Mouse (Mus musculus) neural tube, embryonic 13.5 days (tissue): Measurements from ENCODE around the gene C77080. TPM values are rescaled to one million over a fixed set of nuclear protein-coding genes. Genes with fewer than 3 reads are reported as not detected.
A peak's percentile ranks its signal among the peaks of the same experiment; 100 is the strongest.

Experiments used
- ATAC-seq: fragments of 200-750 bp; cut with Nextera tagmentation; 2 replicates; pipeline ENCODE4 v1.8.0; 2017; ENCODE audit warnings: low read depth, mild to moderate bottlenecking, moderate TSS enrichment, moderate library complexity
- H3K27ac ChIP-seq: fragments of 300-500 bp; sonication (generic); replicated peaks from 2 replicates; pipeline ENCODE4 v1.5.1; 2015; ENCODE audit warnings: moderate library complexity, mild to moderate bottlenecking, inconsistent platforms
- H3K27me3 ChIP-seq: fragments of 300-500 bp; sonication (generic); 2 replicates; pipeline ENCODE4 v1.6.1; 2015; ENCODE audit warnings: mild to moderate bottlenecking, inconsistent platforms
- H3K36me3 ChIP-seq: fragments of 300-500 bp; sonication (generic); 2 replicates; pipeline ENCODE4 v1.6.1; 2015; ENCODE audit warnings: mild to moderate bottlenecking, inconsistent platforms
- H3K4me1 ChIP-seq: fragments of 300-500 bp; sonication (generic); replicated peaks from 2 replicates; pipeline ENCODE4 v1.6.1; 2015; ENCODE audit warnings: inconsistent platforms
- H3K4me2 ChIP-seq: fragments of 300-500 bp; sonication (generic); 2 replicates; pipeline ENCODE4 v1.6.1; 2015; ENCODE audit warnings: inconsistent platforms, mild to moderate bottlenecking, moderate library complexity
- H3K4me3 ChIP-seq: fragments of 300-500 bp; sonication (generic); 2 replicates; pipeline ENCODE4 v1.5.1; 2015; ENCODE audit warnings: mild to moderate bottlenecking, inconsistent platforms
- H3K9ac ChIP-seq: fragments of 300-500 bp; sonication (generic); 2 replicates; pipeline ENCODE4 v1.6.1; 2015; ENCODE audit warnings: moderate library complexity, mild to moderate bottlenecking, inconsistent platforms
- H3K9me3 ChIP-seq: fragments of 300-500 bp; sonication (generic); 2 replicates; pipeline ENCODE4 v1.6.1; 2016; ENCODE audit warnings: inconsistent platforms
- WGBS: fragments of 180-500 bp; shearing (Covaris S2); methylation state at CpG from one replicate; pipeline ENCODE4 v1.1.7; 2015; 5-methylcytosine and 5-hydroxymethylcytosine counted together
- polyA plus RNA-seq: library from polyadenylated mRNA; unstranded; fragments of >200 nt; fragmentation: Nextera tagmentation; extraction: Ambion mirVana; gene quantifications from 2 replicates; pipeline ENCODE4 v1.2.1, GENCODE M21; 2015

The C77080 gene
- polyA plus RNA-seq, 1 experiment from 2014 or later = 10.3 TPM

DNA sequence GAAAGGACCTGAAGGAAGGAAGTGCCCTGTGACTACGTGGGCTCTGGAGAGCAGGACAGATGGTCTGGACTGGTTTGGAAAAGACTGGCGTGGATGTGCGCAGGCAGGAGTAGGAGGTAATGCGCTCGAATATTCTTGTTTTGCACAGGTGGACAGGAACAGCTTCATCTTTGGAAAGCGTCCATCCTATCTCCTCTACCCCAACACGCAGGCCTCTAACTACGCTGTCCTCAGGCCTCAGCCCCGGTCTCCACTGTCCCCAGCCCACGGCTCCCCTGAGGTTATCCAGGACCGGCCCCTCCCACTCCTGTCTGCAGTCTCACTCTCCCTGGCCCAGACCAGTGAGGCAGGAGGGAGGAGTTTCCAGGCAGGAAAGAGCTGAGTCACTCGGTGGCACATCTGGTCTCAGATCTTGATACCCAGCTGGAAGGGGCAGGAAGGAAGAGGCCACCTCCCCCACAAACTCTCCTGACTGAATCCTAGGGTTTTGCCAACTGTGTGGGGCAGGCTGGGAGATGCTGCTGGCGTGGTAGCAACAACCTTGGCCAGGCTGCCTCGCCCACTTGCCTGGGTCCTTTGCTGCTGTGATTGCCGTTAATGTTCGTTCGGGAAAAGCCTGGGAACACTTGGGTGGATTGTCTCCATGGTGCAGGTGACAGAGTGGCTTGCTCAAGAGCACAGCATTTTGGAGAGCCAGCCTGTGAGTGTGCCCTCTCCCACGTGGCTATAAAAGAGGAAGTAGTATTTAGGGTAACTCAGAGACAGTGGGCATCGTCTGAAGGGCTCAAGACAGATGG lies 2.2 kb upstream of the C77080 start:
- Histone ChIP-seq H3K4me2 (no peak overlapping the region), H3K27me3 (no peaks in the 10 kb centered on the region), H3K27ac (peak overlapping the region; percentile 46; the same call in 1 of the 2 replicates), H3K4me3 (no peak overlapping the region), H3K9me3 (no peaks in the 10 kb centered on the region), H3K36me3 (no peaks in the 10 kb centered on the region), H3K9ac (no peak overlapping the region), H3K4me1 (peaks cover 16% of the 10 kb centered on the region)
- 41% methylated on average over 19 of the region's 19 CpGs for WGBS
- 0 out of 2 replicates have a peak, but pooled peaks have one; percentile 21 for ATAC-seq

DNA sequence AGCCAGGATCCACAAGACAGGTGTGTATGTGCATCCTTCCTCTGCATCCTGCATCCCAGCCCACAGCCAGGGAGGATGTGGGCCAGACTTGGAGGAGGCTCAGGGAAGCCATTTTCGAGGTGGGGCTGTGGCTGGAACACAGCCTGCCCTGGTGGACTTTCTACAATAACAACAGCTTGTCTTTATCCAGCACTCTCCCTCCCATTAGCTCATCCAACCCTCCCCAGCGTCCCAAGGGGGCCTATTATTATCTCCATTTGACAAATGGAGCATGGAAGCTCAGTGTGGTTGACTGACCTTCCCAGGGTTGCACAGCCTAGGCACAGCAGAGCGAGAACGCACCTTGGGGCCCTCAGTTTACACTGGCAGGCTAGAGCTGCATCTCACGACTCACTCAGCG lies 526 bp downstream of the C77080 start:
- H3K4me2 ChIP-seq = no peak overlapping the region
- H3K4me1 ChIP-seq = peaks cover 26% of the 10 kb centered on the region
- 15% methylated on average over 6 of the region's 6 CpGs for whole genome bisulfite sequencing
- no peaks in the 10 kb centered on the region for H3K36me3 ChIP-seq
- no peak for ATAC-seq
- H3K4me3 ChIP-seq = no peak overlapping the region
- no peaks in the 10 kb centered on the region for H3K9me3 ChIP-seq
- no peaks in the 10 kb centered on the region for H3K27me3 ChIP-seq
- peak overlapping the region; percentile 64 for H3K27ac ChIP-seq
- H3K9ac ChIP-seq = no peak overlapping the region

DNA sequence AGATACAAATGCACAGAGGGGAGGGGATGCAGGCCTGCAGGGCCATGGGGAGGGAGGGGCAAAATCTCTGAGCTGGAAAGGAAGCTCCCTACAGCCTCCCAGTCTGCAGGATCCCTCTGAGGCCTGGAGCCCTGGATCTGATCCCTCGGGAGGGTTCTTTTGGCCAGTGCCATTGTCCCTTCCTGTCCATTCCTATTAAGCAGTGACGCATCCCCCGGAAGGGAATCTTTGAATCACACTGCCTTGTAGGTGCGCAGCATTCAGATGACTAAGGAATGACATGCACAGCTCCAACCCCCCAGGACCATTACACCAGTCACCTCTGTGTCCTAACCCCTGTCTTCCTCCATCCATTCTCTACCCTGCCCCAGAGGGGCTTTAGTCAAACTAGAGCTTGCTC lies 2.1 kb downstream of the C77080 start:
- no peak overlapping the region for H3K9ac ChIP-seq
- ATAC-seq = no peak
- no peak overlapping the region for H3K4me2 ChIP-seq
- no peak overlapping the region for H3K4me3 ChIP-seq
- no peak overlapping the region for H3K27ac ChIP-seq
- WGBS = 69% methylated on average over 4 of the region's 4 CpGs
- no peaks in the 10 kb centered on the region for H3K36me3 ChIP-seq
- H3K4me1 ChIP-seq = peaks cover 26% of the 10 kb centered on the region
- no peaks in the 10 kb centered on the region for H3K27me3 ChIP-seq
- H3K9me3 ChIP-seq = no peaks in the 10 kb centered on the region

DNA sequence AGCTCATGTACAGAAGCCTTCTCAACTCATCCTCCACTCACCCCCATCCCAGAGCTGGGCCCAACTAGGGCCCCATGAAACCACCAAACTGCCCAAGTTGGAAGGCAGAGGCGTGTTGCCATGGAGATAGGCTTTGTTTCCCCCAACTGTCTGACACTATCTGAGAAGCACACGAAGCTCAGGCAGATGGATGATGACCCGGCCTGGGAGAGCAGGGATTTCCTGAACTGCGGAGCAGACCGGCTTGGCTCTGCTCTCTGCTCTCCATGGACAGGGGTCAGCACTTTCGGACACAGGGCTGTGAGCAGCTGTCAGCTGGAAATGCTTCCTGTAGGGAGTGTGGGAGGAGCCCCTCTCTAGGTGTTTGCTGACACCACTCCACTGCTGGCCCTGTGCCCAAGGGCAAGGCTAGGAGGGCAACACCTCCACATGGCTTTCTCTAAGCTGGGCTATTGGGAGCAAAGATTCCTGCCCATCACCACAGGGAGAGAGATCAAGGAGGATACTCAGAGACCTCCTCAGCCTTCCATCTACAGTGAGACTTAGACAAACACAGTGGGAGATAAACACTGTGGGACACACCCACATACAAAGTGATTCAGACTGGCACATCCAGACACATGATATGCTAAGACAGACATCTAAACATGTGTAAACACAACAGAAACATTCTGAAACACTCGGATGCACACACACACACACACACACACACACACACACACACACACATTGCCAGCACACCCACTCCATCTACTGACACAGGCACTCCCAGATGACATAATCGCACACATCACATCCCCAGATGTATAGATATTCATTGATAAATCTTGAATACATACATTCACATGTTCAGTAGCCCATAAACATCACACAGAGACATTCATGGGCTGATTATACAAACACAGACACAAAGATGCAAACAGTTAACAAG lies 4.5 kb downstream of the C77080 start:
- Histone ChIP-seq H3K4me1 (peaks cover 18% of the 10 kb centered on the region), H3K9ac (no peak overlapping the region), H3K36me3 (no peaks in the 10 kb centered on the region), H3K4me2 (no peak overlapping the region), H3K9me3 (no peaks in the 10 kb centered on the region), H3K27me3 (peaks cover 4% of the 10 kb centered on the region; the same call in 1 of the 2 replicates), H3K4me3 (no peak overlapping the region), H3K27ac (no peak overlapping the region)
- ATAC-seq = no peak
- 32% methylated on average over 8 of the region's 8 CpGs for WGBS

DNA sequence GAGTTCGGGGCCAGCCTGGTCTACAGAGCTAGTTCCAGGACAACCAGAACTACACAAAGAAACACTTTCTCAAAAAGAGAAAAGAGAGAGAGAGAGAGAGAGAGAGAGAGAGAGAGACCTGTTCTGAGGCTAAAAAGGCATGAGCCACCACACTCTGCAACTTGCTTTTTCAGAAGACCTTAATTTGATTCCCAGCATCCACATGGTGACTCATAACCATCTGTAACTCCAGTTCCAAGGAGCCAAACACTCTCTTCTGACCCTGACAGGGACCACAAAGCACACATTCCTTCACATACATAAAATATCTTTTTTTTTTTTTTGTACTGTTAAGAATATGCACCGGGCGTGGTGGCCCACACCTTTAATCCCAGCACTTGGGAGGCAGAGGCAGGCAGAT lies 6.6 kb downstream of the C77080 start:
- H3K4me1 ChIP-seq = peaks cover 24% of the 10 kb centered on the region
- H3K9ac ChIP-seq = no peak overlapping the region
- no peaks in the 10 kb centered on the region for H3K36me3 ChIP-seq
- no peak overlapping the region for H3K4me2 ChIP-seq
- H3K9me3 ChIP-seq = no peaks in the 10 kb centered on the region
- no peak for ATAC-seq
- WGBS = 93% methylated on average over 3 of the region's 3 CpGs
- H3K27ac ChIP-seq = no peak overlapping the region
- peaks cover 25% of the 10 kb centered on the region for H3K27me3 ChIP-seq
- no peak overlapping the region for H3K4me3 ChIP-seq

DNA sequence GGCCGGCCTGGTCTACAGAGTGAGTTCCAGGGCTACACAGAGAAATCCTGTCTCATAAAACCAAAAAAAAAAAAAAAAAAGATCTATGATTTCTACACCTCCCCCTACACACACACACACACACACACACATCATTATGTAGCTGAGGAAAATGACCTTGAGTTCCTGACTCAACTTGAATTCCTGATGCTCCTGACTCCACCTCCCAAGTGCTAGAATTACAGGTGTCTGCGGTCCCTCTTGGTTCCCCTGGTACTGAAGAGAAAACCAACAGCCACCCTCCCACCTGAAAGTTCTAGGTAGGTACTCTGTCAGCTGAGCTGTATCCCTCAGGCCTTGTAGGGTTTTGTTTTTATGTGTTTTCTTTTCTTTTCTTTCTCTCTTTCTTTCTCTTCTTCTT lies 8.7 kb downstream of the C77080 start:
- H3K4me1 ChIP-seq = peaks cover 42% of the 10 kb centered on the region
- ATAC-seq = no peak
- no peaks in the 10 kb centered on the region for H3K36me3 ChIP-seq
- no peak overlapping the region for H3K27ac ChIP-seq
- no peak overlapping the region for H3K4me2 ChIP-seq
- H3K4me3 ChIP-seq = no peak overlapping the region
- H3K9ac ChIP-seq = no peak overlapping the region
- WGBS = 88% methylated on average over 2 of the region's 2 CpGs
- H3K27me3 ChIP-seq = peaks cover 46% of the 10 kb centered on the region
- H3K9me3 ChIP-seq = no peaks in the 10 kb centered on the region

DNA sequence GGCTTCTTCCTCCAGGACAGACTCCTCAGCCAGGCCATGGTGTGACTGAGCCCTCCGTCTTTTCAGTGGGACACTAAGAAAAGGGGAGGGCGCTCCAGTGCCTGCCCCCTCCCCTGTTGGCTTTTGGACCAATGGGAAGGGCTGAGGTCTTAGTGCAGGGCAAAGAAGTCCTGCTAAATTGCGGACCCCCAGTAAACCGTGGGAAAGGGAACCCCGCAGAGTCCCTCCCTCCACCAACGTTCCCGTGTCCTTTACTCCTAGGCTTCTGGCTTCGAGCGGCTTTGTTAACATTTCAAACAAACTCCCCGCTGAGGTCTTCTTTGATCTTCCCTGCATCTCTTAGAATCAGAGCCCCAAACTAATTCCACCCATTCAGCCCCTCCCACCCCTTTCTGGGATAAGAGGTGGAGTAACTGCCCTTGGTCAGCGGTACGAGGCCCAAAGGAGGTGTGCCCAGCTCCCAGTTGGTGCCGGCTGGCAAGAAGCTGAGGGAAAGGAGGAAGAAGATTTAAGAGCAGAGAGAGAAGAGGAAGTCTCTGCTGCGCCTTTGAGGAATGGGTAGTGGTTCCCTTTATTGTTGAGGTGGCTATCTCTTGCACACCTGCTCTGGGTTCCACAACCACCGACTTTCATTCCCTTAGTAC lies 9.6 kb downstream of the C77080 start:
- ATAC-seq = 0 out of 2 replicates have a peak, but pooled peaks have one; percentile 43
- peaks cover 55% of the 10 kb centered on the region for H3K27me3 ChIP-seq

DNA sequence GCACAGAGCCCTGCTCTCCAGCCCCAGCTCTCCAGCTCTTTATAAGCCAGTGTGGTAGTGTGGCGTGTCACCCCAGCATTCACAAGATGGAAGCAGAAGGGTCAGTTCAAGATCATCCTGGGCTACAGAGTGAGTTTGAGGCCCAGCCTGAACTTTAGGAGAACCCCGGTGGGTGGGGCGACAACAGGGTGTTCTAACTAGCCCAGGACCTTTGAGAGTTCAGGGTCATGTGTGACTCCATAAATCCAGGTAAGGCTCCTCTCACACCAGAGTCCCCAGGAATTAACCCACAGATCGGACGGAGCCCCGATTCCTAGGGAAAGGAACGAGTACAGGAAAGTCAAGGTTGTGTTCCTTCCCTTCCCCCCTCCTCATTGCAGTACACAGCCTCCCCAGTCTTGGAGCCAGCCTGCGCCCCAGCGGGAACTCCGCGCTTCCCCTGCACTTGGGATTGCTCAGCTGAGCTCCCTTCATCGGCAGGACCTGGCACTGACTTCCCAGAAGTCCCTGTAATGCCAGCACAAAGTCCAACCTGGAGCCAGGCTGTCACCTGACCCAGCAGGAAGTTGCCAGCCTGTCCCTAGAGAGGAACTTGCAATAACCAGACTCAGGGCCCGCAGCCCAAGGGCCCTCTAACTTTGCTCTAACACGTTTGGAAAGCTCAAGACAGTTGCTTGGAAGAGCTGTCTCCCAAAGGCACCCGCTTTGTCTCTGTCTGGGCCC lies 10.3 kb downstream of the C77080 start:
- no peaks in the 10 kb centered on the region for H3K9me3 ChIP-seq
- H3K4me3 ChIP-seq = no peak overlapping the region
- peak; percentile 20; the same call in 1 of the 2 replicates for ATAC-seq
- H3K9ac ChIP-seq = no peak overlapping the region
- no peaks in the 10 kb centered on the region for H3K36me3 ChIP-seq
- H3K4me1 ChIP-seq = peaks cover 32% of the 10 kb centered on the region
- peak overlapping the region; percentile 14; the same call in 1 of the 2 replicates for H3K4me2 ChIP-seq
- 15% methylated on average over 15 of the region's 15 CpGs for WGBS
- H3K27me3 ChIP-seq = peaks cover 61% of the 10 kb centered on the region
- 0 out of 2 replicates have a peak overlapping the region, but pooled peaks have one; percentile 28 for H3K27ac ChIP-seq

More for the DNA sequence above, 9.6 kb downstream of the C77080 start:
- peaks cover 39% of the 10 kb centered on the region for H3K4me1 ChIP-seq
- no peak overlapping the region for H3K9ac ChIP-seq
- H3K36me3 ChIP-seq = no peaks in the 10 kb centered on the region
- H3K4me2 ChIP-seq = peak overlapping the region; percentile 14
- no peak overlapping the region for H3K27ac ChIP-seq
- no peak overlapping the region for H3K4me3 ChIP-seq
- 2% methylated on average over 15 of the region's 15 CpGs for WGBS
- H3K9me3 ChIP-seq = no peaks in the 10 kb centered on the region

DNA sequence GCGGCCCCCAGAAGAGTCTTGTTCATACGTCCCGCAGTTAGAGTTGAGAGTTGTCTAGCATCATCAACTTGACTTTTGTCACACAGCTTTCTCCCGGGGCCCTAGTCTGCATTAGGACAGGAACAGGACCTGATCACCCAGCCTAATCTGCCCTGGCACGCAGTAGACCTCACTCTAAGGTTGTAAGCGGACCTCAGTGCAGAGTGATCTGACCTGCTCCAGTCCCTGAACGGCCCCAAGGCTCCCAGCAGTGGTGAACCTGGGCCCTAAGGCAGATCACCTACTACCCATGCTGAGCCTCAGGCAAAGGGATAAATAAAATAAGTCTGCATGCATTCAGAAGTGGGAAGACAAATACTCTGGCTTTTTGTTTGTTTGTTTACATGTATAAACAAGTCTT lies 11.9 kb downstream of the C77080 start:
- 26% methylated on average over 7 of the region's 7 CpGs for WGBS
- Histone ChIP-seq H3K4me3 (no peak overlapping the region), H3K4me1 (peaks cover 32% of the 10 kb centered on the region), H3K27ac (no peak overlapping the region), H3K9ac (no peak overlapping the region), H3K4me2 (no peak overlapping the region), H3K27me3 (peaks cover 76% of the 10 kb centered on the region), H3K36me3 (no peaks in the 10 kb centered on the region), H3K9me3 (no peaks in the 10 kb centered on the region)
- no peak for ATAC-seq

DNA sequence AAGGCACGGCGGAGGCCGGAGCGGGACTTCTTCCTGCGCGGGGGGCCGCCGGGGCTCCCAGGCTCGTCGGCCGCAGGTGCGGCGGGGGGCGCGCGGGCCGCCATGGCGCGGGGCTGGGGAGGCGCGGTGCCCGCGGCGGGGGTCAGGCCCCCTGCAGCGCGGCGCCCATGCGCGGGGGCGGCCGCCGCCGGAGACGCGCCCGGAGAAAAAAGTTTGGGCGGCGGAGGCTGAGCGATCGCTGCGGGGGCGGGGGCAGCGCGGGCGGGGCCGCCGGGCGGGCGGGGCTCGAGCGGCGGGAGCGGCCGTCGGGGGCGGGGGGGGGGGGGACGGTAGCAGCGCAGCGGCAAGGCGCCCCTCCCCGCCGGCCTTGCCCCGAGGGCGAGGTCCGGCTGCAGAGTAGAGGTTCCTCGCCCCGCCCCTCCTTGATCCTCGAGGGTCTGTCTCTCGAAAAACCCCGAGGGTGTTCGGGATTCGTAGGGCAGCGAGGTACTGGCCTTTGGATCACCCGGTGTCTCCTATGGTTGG lies 12.9 kb downstream of the C77080 start:
- ATAC-seq = no peak
- Histone ChIP-seq H3K36me3 (no peaks in the 10 kb centered on the region), H3K4me2 (peak overlapping the region; percentile 96), H3K4me3 (peak overlapping the region; percentile 54), H3K9me3 (no peaks in the 10 kb centered on the region), H3K27ac (no peak overlapping the region), H3K27me3 (peaks cover 77% of the 10 kb centered on the region), H3K9ac (peak overlapping the region; percentile 73), H3K4me1 (peaks cover 32% of the 10 kb centered on the region)
- under 1% methylated on average over 37 of the region's 74 CpGs for WGBS
